Mouse (Mus musculus) bone marrow, adult 2 months (tissue): ENCODE data around the gene Zfp772. TPM values are rescaled to one million over a fixed set of nuclear protein-coding genes. Genes with fewer than 3 reads are reported as not detected.
A peak's percentile ranks its signal among the peaks of the same experiment; 100 is the strongest.
"Not testable (repeated sequence)": the region's sequence is repeated elsewhere in the genome, so short reads cannot be mapped to it uniquely, and the experiment has no call there.

Experiments
- H3K27ac ChIP-seq: fragments of 200-500 bp; 2 replicates; pipeline ENCODE4 v1.5.1; 2012; ENCODE audit warnings: low read depth, mild to moderate bottlenecking, control low read depth, inconsistent platforms, low read length; ENCODE audit not compliant: control insufficient read depth, poor library complexity, insufficient read depth
- H3K4me1 ChIP-seq: fragments of 200-500 bp; 2 replicates; pipeline ENCODE4 v1.6.1; 2011; ENCODE audit warnings: low read length; ENCODE audit not compliant: control insufficient read depth, insufficient read depth
- H3K4me3 ChIP-seq: fragments of 200-500 bp; replicated peaks from 2 replicates; pipeline ENCODE3; 2011; ENCODE audit warnings: mild to moderate bottlenecking, low read depth, low read length, control low read depth; ENCODE audit not compliant: control insufficient read depth
- CTCF ChIP-seq: fragments of 200-500 bp; IDR thresholded peaks from 2 replicates; pipeline ENCODE4 v1.5.1; 2011; ENCODE audit warnings: low read length, control low read depth; ENCODE audit not compliant: control insufficient read depth, insufficient read depth
- POLR2A ChIP-seq: fragments of 200-500 bp; IDR thresholded peaks from 2 replicates; pipeline ENCODE4 v1.6.1; 2011; ENCODE audit warnings: low read depth, mild to moderate bottlenecking, control low read depth, low read length, borderline replicate concordance; ENCODE audit not compliant: control insufficient read depth
- WGBS: fragments of 180-500 bp; shearing (Covaris S2); methylation state at CpG from one replicate; pipeline ENCODE4 v1.1.7; 2018; 5-methylcytosine and 5-hydroxymethylcytosine counted together
- polyA plus RNA-seq: library from polyadenylated mRNA; stranded (reverse); fragments of >200 nt; gene quantifications from 2 replicates; pipeline ENCODE4 v1.2.4, GENCODE M21; 2011; ENCODE audit warnings: low replicate concordance; ENCODE audit not compliant: missing spikeins, insufficient read depth, insufficient read length

Zfp772 gene
- polyA plus RNA-seq: 0.57 and 1.8 TPM in 2 replicates

- 1% methylated on average over 24 of the region's 24 CpGs for WGBS
- H3K4me3 ChIP-seq: peak within 1 kb of the TSS; percentile 36
- not testable (repeated sequence) for H3K4me1 ChIP-seq, H3K27ac ChIP-seq
These were observed at the start of gene Zfp772 for GRCm38 (mm10) chr7:7209313-7210151. Gene Zfp772 (minus strand): TSS chr7:7209998.

GRCm38 (mm10) chr7:7247228-7247627, 37.4 kb upstream of the Zfp772 start, which contains the start of gene Vmn2r29:
Gene Vmn2r29 (minus strand): TSS chr7:7247328.
- H3K4me1 ChIP-seq, H3K27ac ChIP-seq, H3K4me3 ChIP-seq: not testable (repeated sequence)
- WGBS: no CpG with 5 or more reads among the region's 1 CpGs

- Histone ChIP-seq H3K4me1 (no peaks in the 10 kb centered on the region), H3K27ac (no peak overlapping the region), H3K4me3 (peak overlapping the region; percentile 59)
- WGBS: 7% methylated on average over 18 of the region's 18 CpGs
- TF ChIP-seq CTCF (peak; percentile 80), POLR2A (no peak)
These were observed 21.4 kb downstream of the Zfp772 start for GRCm38 (mm10) chr7:7188191-7188942.

- Histone ChIP-seq H3K4me1 (no peaks in the 10 kb centered on the region), H3K4me3 (no peak overlapping the region), H3K27ac (no peak overlapping the region)
- 27% methylated on average over 13 of the region's 13 CpGs for WGBS
- TF ChIP-seq CTCF (no peak), POLR2A (no peak)
These were observed 22.2 kb downstream of the Zfp772 start for GRCm38 (mm10) chr7:7187417-7188190.

- TF ChIP-seq POLR2A: no peak
- no peak for TF ChIP-seq CTCF
- H3K4me3 ChIP-seq: no peak overlapping the region
These were observed 23.9 kb downstream of the Zfp772 start for GRCm38 (mm10) chr7:7185897-7186296.

GRCm38 (mm10) chr7:7171227-7172147, 38.3 kb downstream of the Zfp772 start, which contains the start of gene Zfp418:
Gene Zfp418 (plus strand): TSS chr7:7171330.
- no peak for TF ChIP-seq POLR2A
- no peak for TF ChIP-seq CTCF
- peak within 1 kb of the TSS; percentile 81 for H3K4me3 ChIP-seq
- H3K4me1 ChIP-seq: no peaks in the 10 kb centered on the region
- no peak within 1 kb of the TSS for H3K27ac ChIP-seq
- 2% methylated on average over 26 of the region's 26 CpGs for WGBS

More at GRCm38 (mm10) chr7:7185897-7186296, 23.9 kb downstream of the Zfp772 start:
- 81% methylated on average over 1 of the region's 1 CpGs for WGBS
- H3K4me1 ChIP-seq: no peaks in the 10 kb centered on the region
- no peak overlapping the region for H3K27ac ChIP-seq

Other genes starting within 250 kb of the Zfp772 start
- gene Aurkc, start 214.7 kb downstream of the Zfp772 start, polyA plus RNA-seq: not detected in 2 replicates
- 3.8 and 11.1 TPM in 2 replicates for gene Zfp954, start 88.5 kb downstream of the Zfp772 start, polyA plus RNA-seq
- gene Zfp773, start 73.2 kb downstream of the Zfp772 start, polyA plus RNA-seq: 1.9 and 4.6 TPM in 2 replicates
- gene Zfp418, start 38.7 kb downstream of the Zfp772 start, polyA plus RNA-seq: not detected in 2 replicates
- gene Vmn2r29, start 37.3 kb upstream of the Zfp772 start, polyA plus RNA-seq: not detected in 2 replicates
- gene Gm45844, start 68.3 kb upstream of the Zfp772 start, polyA plus RNA-seq: 0.88 and 2.4 TPM in 2 replicates
- 11.2 and 19.1 TPM in 2 replicates for gene Clcn4, start 90.9 kb upstream of the Zfp772 start, polyA plus RNA-seq
- gene Vmn2r30, start 127.6 kb upstream of the Zfp772 start, polyA plus RNA-seq: not detected in 2 replicates
- not detected in 2 replicates for gene Gm45783, start 164.6 kb upstream of the Zfp772 start, polyA plus RNA-seq
- gene Vmn2r31, start 189.7 kb upstream of the Zfp772 start, polyA plus RNA-seq: 0.14 and 0.70 TPM in 2 replicates